Mouse (Mus musculus) urinary bladder, postnatal 36 days (tissue): ENCODE measurements around the gene Kin.

Experiments
- DNase-seq, 2 experiments: peaks; one replicate each; pipeline ENCODE4 v3.0.0; 2022; ENCODE audit warnings: low spot score in 2 of 2, mixed read lengths in 1 of 2

Gene Kin

DNA sequence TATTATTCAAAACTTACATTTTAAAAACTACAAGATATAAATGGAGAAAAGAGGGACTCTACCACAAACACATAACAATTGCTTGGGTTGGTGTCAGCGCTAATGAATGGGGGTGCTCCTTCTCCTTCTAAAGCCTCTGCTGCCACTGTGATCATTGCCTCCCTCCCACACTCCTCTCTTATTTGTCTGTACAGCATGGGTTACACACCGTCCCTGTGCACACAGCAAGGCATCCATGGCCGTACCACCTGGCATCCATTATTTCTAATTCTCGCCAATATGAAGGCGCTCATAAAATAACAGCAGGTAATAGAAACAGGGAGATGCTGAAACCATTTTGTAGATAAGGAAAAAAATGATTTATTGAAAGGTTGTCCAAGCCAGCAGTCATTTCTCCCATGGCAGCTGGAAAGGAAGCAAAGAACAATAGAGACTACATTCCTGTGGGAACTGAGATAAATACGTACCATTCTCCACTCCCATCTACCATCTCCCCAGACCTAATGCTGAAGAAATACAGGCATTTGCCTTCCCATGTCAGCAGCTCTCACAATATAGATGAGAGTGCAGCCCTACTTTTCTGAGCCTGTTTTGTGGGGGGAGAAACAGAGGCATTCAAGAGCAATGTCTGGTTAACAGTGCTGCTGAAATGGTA lies 28.3 kb downstream of the Kin start:
- DNase-seq = no peak

DNA sequence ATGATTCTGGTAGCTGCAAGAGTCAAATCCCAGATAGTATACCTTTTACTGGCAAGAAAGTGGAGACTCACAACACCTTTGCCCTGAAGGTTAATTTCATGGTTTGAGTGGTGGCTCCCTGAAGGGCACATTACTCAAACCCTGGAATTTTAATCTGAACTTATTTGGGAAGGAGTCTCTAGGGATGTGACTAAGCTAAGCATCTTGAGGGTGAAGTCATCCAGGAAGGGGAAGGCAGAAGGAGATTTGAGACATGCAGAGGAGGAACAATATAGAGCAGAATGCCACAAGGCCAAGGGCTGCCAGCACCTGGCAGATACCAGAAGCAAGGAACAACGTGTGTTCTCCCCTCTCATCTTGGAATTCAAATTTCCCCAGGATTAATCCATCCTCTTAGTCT lies 38.4 kb downstream of the Kin start:
- no peak for DNase-seq

DNA sequence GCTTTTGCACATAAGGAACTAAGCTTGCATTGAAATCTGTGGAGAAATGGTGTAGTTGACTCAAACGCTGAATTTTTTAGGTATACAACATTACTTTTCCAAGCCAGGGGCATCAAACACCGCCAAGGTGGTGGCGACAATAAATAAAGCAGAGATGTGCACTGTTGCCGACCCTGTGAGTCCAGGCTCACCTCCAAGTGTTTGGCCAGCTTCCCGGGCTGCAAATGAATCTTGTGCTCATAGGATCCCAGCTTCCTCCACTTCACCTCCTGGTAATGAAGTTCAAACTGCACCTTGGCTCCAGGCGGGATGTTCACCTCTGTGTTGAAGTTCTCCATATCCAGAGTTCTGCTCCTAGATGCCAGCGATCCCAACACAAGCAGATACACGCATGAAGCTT lies 38.9 kb downstream of the Kin start:
- no peak for DNase-seq

DNA sequence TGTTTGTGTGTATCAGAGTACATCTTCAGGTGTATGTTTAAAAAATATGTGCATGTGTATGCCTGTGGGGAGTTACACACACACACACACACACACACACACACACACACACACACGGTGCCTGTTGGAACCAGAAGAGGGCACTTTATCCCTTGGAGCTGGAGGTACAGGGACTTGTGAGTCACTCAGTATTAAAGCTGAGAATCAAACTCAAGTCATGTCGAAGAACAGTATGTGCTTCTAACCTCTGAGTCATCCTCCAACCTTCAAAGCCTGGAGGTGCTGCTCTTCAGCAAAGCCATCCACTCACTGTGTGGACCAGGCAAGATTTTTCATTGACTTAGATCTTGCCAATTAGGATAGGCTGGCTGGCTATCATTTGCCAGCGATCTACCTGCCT lies 41.4 kb downstream of the Kin start:
- DNase-seq = no peak

DNA sequence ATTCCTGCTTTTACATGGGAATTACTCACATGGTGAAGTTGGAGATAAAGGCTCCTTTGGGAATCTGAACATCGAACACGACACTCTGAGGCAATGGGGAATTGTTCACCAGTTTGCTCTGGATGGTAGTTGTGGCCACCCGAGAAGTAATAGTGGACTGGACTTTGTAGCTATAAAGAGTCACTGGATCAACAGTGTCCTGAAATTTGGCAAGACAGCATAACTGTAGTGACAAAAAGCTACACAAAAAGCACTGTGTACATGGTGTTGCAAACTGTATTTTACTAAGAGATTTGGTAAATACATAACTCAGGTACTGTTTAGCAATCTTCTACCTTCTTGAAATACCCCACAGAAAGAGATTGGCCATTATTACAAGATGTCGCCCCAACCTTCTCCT lies 45.7 kb downstream of the Kin start:
- DNase-seq = no peak

DNA sequence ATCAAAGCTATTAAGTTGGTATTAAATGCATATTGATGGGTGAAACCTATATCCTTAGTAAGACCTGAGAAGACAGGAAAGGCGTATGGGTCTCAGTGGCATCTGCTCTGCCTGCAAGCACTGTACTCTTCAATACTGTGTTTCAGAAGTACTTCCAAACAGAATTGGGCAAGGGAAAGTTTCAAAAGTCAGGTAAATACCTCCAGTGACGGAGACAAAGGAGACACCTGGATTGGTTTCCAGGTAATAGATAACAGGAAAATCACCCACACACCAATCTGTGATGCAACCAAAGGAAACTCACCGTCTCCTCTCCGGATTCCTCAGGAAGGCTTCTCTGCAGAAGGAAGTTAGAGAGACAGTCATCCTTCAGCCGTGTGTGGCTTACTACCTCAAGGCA lies 47.1 kb downstream of the Kin start:
- no peak for DNase-seq

DNA sequence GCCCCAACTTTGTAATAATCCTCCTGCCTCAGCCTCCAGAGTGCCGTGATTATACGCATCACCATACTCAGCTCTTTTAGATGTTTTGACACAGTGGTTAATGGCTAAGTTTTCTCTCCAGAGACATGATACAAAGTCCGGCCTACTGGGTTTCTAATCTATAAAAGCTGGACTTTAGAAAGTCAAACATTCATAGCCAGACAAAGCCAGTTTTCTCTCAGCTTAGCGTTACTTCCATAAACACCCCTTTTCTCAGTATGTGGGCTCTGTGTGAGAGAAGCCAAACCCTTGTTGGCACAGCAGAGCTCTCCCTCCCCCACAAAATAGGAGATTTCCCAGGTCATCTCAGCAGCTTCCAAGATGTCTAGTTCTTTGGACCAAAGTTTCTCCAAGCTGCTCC lies 48.2 kb downstream of the Kin start:
- no peak for DNase-seq

DNA sequence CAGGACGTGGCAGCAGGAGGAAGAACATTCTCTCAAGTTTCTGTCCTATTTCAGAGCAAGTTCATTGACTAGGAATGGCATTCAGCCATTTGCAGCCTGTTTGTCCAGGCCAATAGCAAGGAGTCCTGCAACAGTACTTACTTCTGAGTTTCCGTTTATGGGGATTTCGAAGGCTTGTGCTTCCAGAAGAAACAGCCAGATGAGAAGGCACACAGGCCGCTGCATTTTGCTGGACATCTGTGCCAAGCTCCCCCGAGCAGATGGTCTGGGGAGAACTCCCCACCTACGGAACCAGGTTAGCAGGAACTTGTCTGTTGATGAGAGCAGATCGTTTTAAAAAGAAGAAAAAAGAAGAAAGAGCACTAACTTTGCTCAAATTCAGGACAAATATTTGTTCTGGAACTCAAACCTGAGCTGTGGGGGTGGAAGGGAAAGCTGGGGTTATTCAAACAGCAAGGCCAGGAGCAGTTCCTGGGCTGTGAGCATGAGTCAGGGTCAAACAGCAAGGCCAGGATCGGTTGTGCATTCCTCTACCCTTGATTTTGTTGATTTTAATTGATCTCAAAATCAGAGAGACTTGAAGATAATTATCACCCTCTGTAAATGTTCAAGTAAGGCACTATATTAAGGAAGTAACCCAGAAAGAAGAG lies 50.1 kb downstream of the Kin start:
- no peak for DNase-seq

DNA sequence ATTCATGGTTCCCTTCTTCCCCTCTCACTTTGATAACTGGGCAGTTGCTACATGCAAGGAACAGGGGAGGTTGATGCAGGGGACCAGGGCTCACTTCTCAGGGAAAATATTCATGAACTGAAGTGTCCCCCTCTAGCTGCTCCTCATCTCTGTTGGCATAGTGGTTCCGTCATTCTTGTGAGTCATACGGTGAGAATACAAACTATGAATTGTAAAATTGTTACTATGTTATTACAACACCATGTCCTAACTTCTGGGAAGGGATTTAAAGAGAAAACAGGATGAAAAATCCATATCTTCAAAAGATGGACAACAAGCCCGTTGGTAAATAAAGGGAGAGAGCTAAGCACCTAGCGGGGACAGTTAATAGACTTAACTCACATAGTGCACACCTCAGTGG lies 50.9 kb downstream of the Kin start, which contains the start of gene Itih2:
Itih2 (minus strand) TSS at position 101 of the 400 bp plus-strand sequence.
- no peak for DNase-seq

DNA sequence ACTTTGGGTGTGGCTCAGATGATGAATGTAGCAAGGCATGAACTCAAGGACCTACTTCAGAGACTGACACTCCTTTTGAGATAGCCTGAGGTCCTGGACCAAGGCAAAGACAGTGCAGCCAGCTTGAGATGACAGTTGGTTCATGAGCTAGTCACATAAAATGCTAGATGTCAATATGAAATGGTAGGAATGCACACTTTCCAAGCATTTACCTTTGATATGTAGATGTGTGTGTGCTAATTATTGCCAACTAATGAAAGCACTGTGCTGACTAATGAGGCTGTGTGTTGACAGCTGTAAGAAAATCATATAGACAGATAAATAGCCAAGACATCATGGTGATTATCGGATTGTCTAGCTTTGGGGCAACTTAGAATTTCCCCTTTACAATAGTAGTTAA lies 51.7 kb downstream of the Kin start:
- no peak for DNase-seq

DNA sequence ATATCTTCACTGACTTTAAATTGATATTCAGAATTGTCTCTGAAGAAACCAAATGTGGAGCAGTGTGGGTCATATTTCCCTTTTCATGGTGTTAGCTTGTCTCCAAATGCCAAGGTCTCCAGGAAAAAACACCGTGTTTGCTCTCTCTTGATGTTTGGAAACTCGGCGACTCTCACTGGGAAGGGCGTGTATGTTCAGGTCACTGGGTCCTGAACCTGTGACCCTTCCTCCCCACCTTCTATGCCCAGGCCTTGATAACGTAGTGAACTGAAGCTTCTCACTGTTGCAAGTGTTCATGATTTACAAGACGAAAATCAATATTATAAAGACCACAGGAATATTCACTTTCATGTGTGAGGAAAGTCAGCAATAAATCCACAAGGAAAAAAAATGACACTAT lies 53.5 kb downstream of the Kin start:
- no peak for DNase-seq

DNA sequence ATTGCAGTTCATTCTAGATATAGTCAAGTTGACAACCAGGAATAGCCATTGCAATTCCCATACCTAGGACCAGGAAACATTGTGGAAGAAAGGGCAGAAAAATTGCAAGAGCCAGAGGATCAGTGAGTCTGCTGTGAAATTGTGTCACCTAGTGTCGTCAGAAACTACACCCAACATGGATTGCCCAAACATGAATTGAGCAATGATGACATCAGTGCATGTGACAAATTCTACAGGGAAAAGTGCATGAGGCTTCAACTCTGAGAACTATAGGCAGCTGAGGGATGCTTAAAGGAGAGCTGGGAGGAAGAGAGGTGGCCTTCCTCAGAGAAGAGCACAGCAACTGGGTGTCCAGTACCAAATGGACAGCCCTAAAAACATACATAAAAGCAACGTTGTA lies 56.9 kb downstream of the Kin start:
- no peak for DNase-seq

DNA sequence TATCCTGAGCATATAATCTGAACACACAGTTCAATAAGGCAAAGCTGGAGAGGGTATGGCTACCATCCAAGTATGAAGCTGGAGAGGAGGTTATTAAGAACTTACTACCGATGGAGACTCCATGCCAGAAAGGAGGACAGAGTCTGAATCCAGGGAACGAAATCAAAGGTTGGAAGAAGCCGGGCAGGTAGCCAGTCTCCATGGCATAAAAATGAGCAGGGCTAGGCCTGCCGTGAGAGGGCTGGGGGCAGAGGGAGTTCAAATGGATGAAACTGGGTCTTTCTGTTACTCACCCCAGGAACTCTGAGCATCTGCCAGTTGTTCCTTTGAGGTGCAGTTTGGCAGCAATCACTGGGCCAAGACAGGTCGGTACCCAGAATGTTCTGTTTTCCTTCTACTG lies 60.1 kb downstream of the Kin start:
- DNase-seq = no peak
